Mouse (Mus musculus): ENCODE data around the gene Ctrl. TPM values are rescaled to one million over a fixed set of nuclear protein-coding genes. Genes with fewer than 3 reads are reported as not detected.
A peak's percentile ranks its signal among the peaks of the same experiment; 100 is the strongest.

Ctrl gene
- polyA plus RNA-seq, 2 experiments, result 1.7 to 4.1 TPM

- ATAC-seq (ENCODE audit: low FRiP score, low read depth) (no peak), DNase-seq (ENCODE audit: low spot score) (no peak)
- Histone ChIP-seq H3K4me3 (replicated peaks; ENCODE audit: low read length) (no peak overlapping the region), H3K27ac (replicated peaks; ENCODE audit: low read depth, low read length) (no peak overlapping the region), H3K36me3 (ENCODE audit: control insufficient read depth, insufficient read depth, low read length) (peaks cover 79% of the 10 kb centered on the region), H3K9ac (ENCODE audit: low read depth, low read length, severe bottlenecking) (no peak overlapping the region), H3K9me3 (ENCODE audit: control insufficient read depth, low read length) (no peaks in the 10 kb centered on the region), H3K4me2 (replicated peaks; ENCODE audit: low read depth, low read length, severe bottlenecking) (no peak overlapping the region), H3K27me3 (ENCODE audit: control insufficient read depth, insufficient read depth, low read length) (no peaks in the 10 kb centered on the region), H3K4me1 (ENCODE audit: control insufficient read depth, insufficient read depth, low read length) (no peaks in the 10 kb centered on the region)
- WGBS, result 90% methylated on average over 4 of the region's 4 CpGs
- TF ChIP-seq POLR2A (IDR thresholded peaks at IDR 0.05; ENCODE audit: borderline replicate concordance, extremely low read depth, insufficient read depth, insufficient read length), result no peak
These were observed 22.9 kb upstream of the Ctrl start for GRCm38 (mm10) chr8:105956556-105956955.

GRCm38 (mm10) chr8:105951057-105951659 lies 17.5 kb upstream of the Ctrl start:
- H3K27me3 ChIP-seq (ENCODE audit: control insufficient read depth, insufficient read depth, low read length), result no peaks in the 10 kb centered on the region
- peaks cover 14% of the 10 kb centered on the region for H3K4me1 ChIP-seq (ENCODE audit: control insufficient read depth, insufficient read depth, low read length)
- H3K9me3 ChIP-seq (ENCODE audit: control insufficient read depth, low read length), result no peaks in the 10 kb centered on the region
- DNase-seq (ENCODE audit: low spot score), result peak; percentile 67
- ATAC-seq (ENCODE audit: low FRiP score, low read depth), result peak; percentile 70
- peak overlapping the region; percentile 72 for H3K27ac ChIP-seq (replicated peaks; ENCODE audit: low read depth, low read length)
- peaks cover 95% of the 10 kb centered on the region for H3K36me3 ChIP-seq (ENCODE audit: control insufficient read depth, insufficient read depth, low read length)
- H3K4me3 ChIP-seq (replicated peaks; ENCODE audit: low read length), result no peak overlapping the region
- WGBS, result 29% methylated on average over 7 of the region's 7 CpGs
- peak overlapping the region; percentile 18; the same call in 1 of the 2 replicates for H3K4me2 ChIP-seq (replicated peaks; ENCODE audit: low read depth, low read length, severe bottlenecking)
- TF ChIP-seq POLR2A (IDR thresholded peaks at IDR 0.05; ENCODE audit: borderline replicate concordance, extremely low read depth, insufficient read depth, insufficient read length), result no peak
- no peak overlapping the region for H3K9ac ChIP-seq (ENCODE audit: low read depth, low read length, severe bottlenecking)

- Histone ChIP-seq H3K27ac (replicated peaks; ENCODE audit: low read depth, low read length) (no peak overlapping the region), H3K4me1 (ENCODE audit: control insufficient read depth, insufficient read depth, low read length) (peaks cover 14% of the 10 kb centered on the region), H3K9ac (ENCODE audit: low read depth, low read length, severe bottlenecking) (no peak overlapping the region), H3K27me3 (ENCODE audit: control insufficient read depth, insufficient read depth, low read length) (no peaks in the 10 kb centered on the region), H3K9me3 (ENCODE audit: control insufficient read depth, low read length) (no peaks in the 10 kb centered on the region), H3K4me2 (replicated peaks; ENCODE audit: low read depth, low read length, severe bottlenecking) (no peak overlapping the region), H3K4me3 (replicated peaks; ENCODE audit: low read length) (no peak overlapping the region), H3K36me3 (ENCODE audit: control insufficient read depth, insufficient read depth, low read length) (peaks cover 97% of the 10 kb centered on the region)
- DNase-seq (ENCODE audit: low spot score), result peak; percentile 61
- TF ChIP-seq POLR2A (IDR thresholded peaks at IDR 0.05; ENCODE audit: borderline replicate concordance, extremely low read depth, insufficient read depth, insufficient read length), result no peak
- 72% methylated on average over 10 of the region's 10 CpGs for WGBS
- ATAC-seq (ENCODE audit: low FRiP score, low read depth), result no peak
These were observed 15.7 kb upstream of the Ctrl start for GRCm38 (mm10) chr8:105949350-105949749.

- DNase-seq (ENCODE audit: low spot score) (no peak), ATAC-seq (ENCODE audit: low FRiP score, low read depth) (no peak)
- H3K4me1 ChIP-seq (ENCODE audit: control insufficient read depth, insufficient read depth, low read length), result peaks cover 4% of the 10 kb centered on the region; the same call in 1 of the 2 replicates
- WGBS, result 97% methylated on average over 6 of the region's 8 CpGs
- no peak within 1 kb of the TSS for H3K9ac ChIP-seq (ENCODE audit: low read depth, low read length, severe bottlenecking)
- no peak within 1 kb of the TSS for H3K27ac ChIP-seq (replicated peaks; ENCODE audit: low read depth, low read length)
- no peak within 1 kb of the TSS for H3K4me3 ChIP-seq (replicated peaks; ENCODE audit: low read length)
- peaks cover 85% of the 10 kb centered on the region for H3K36me3 ChIP-seq (ENCODE audit: control insufficient read depth, insufficient read depth, low read length)
- no peaks in the 10 kb centered on the region for H3K27me3 ChIP-seq (ENCODE audit: control insufficient read depth, insufficient read depth, low read length)
- no peaks in the 10 kb centered on the region for H3K9me3 ChIP-seq (ENCODE audit: control insufficient read depth, low read length)
- no peak within 1 kb of the TSS for H3K4me2 ChIP-seq (replicated peaks; ENCODE audit: low read depth, low read length, severe bottlenecking)
- no peak for TF ChIP-seq POLR2A (IDR thresholded peaks at IDR 0.05; ENCODE audit: borderline replicate concordance, extremely low read depth, insufficient read depth, insufficient read length)
These were observed 9.7 kb upstream of the Ctrl start, which contains the start of gene Lcat for GRCm38 (mm10) chr8:105943321-105943739. TSS of gene Lcat (minus strand) at chr8:105943382.

- H3K9ac ChIP-seq (ENCODE audit: low read depth, low read length, severe bottlenecking), result no peak overlapping the region
- 96% methylated on average over 5 of the region's 5 CpGs for WGBS
- peaks cover 78% of the 10 kb centered on the region for H3K36me3 ChIP-seq (ENCODE audit: control insufficient read depth, insufficient read depth, low read length)
- no peak overlapping the region for H3K4me2 ChIP-seq (replicated peaks; ENCODE audit: low read depth, low read length, severe bottlenecking)
- H3K27me3 ChIP-seq (ENCODE audit: control insufficient read depth, insufficient read depth, low read length), result no peaks in the 10 kb centered on the region
- H3K4me3 ChIP-seq (replicated peaks; ENCODE audit: low read length), result no peak overlapping the region
- H3K9me3 ChIP-seq (ENCODE audit: control insufficient read depth, low read length), result no peaks in the 10 kb centered on the region
- H3K27ac ChIP-seq (replicated peaks; ENCODE audit: low read depth, low read length), result no peak overlapping the region
- DNase-seq (ENCODE audit: low spot score), result no peak
- ATAC-seq (ENCODE audit: low FRiP score, low read depth), result no peak
- H3K4me1 ChIP-seq (ENCODE audit: control insufficient read depth, insufficient read depth, low read length), result peaks cover 7% of the 10 kb centered on the region
- no peak for TF ChIP-seq POLR2A (IDR thresholded peaks at IDR 0.05; ENCODE audit: borderline replicate concordance, extremely low read depth, insufficient read depth, insufficient read length)
These were observed 8.9 kb upstream of the Ctrl start for GRCm38 (mm10) chr8:105942542-105942941.

All from limb, embryonic 14.5 days (tissue).